Mouse (Mus musculus) hindbrain, embryonic 10.5 days (tissue): ENCODE results near the gene Specc1. TPM values are rescaled to one million over a fixed set of nuclear protein-coding genes. Genes with fewer than 3 reads are reported as not detected.

Experiments
- DNase-seq: peaks from one replicate; pipeline ENCODE4 v3.0.0-alpha.2; 2017; ENCODE audit warnings: low spot score
- H3K27ac ChIP-seq: fragments of 300-500 bp; sonication (generic); 2 replicates; pipeline ENCODE4 v1.5.1; 2016; ENCODE audit warnings: mild to moderate bottlenecking, moderate library complexity
- H3K27me3 ChIP-seq: fragments of 300-500 bp; sonication (generic); 2 replicates; pipeline ENCODE4 v1.6.1; 2016; ENCODE audit warnings: mild to moderate bottlenecking; ENCODE audit not compliant: poor library complexity, insufficient read depth, severe bottlenecking
- H3K36me3 ChIP-seq: fragments of 300-500 bp; sonication (generic); 2 replicates; pipeline ENCODE4 v1.6.1; 2016; ENCODE audit warnings: mild to moderate bottlenecking, moderate library complexity
- H3K4me1 ChIP-seq: fragments of 300-500 bp; sonication (generic); replicated peaks from 2 replicates; pipeline ENCODE4 v1.6.1; 2016; ENCODE audit warnings: mild to moderate bottlenecking
- H3K4me3 ChIP-seq: fragments of 300-500 bp; sonication (generic); 2 replicates; pipeline ENCODE4 v1.5.1; 2016; ENCODE audit warnings: mild to moderate bottlenecking, moderate library complexity
- H3K9me3 ChIP-seq: fragments of 300-500 bp; sonication (generic); 2 replicates; pipeline ENCODE4 v1.6.1; 2016; ENCODE audit warnings: mild to moderate bottlenecking, moderate library complexity
- WGBS: fragments of 180-500 bp; shearing (Covaris S2); methylation state at CpG from one replicate; pipeline ENCODE4 v1.1.7; 2016; 5-methylcytosine and 5-hydroxymethylcytosine counted together
- polyA plus RNA-seq: library from polyadenylated mRNA; unstranded; fragments of >200 nt; fragmentation: Nextera tagmentation; extraction: Ambion mirVana; gene quantifications from 2 replicates; pipeline ENCODE4 v1.2.1, GENCODE M21; 2016

Gene Specc1
- polyA plus RNA-seq, 1 experiment from 2014 or later: 14.5 TPM

DNA sequence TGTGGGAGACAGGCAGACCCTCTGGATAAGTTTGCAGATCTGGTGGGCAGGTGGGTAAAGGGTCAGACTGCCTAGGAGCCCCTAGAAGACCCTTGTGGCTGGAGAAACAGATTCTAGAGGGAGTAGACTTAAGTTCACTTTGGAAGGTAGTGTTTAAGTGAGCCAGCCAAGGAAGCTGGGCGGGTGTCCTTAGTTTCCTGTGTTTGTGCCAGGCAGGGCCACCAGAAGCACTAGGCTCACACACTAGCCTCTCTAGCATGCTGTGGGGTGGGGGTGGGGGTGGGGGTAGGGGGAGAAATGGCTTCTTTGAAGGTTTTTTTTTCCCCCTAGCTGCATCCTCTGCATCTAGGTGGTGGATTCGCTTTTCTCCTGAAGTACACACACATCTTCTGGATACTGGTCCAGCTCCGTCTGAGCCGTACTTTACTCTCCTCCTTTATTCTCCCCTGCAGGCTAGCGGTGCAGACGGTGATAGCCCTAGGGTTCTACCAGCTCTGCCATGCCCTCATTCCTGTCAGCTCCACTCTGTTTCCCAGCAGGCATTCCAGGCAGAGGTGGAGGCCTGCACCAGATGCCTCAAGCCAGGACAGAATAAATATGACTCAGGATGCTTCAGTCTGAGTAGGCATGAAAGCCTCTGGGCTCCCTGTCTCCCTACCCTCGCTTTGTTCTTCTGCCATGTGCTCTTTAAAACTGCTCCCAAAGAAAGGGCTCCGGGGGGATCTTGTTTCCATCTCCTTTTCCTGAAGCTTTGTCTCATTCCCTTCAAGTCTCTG, 66.3 kb downstream of the Specc1 start:
- Histone ChIP-seq H3K36me3 (no peaks in the 10 kb centered on the region), H3K4me3 (no peak overlapping the region), H3K27me3 (no peaks in the 10 kb centered on the region), H3K4me1 (peaks cover 16% of the 10 kb centered on the region), H3K27ac (peak overlapping the region; percentile 59), H3K9me3 (no peaks in the 10 kb centered on the region)
- no peak for DNase-seq
- WGBS: 80% methylated on average over 8 of the region's 8 CpGs

DNA sequence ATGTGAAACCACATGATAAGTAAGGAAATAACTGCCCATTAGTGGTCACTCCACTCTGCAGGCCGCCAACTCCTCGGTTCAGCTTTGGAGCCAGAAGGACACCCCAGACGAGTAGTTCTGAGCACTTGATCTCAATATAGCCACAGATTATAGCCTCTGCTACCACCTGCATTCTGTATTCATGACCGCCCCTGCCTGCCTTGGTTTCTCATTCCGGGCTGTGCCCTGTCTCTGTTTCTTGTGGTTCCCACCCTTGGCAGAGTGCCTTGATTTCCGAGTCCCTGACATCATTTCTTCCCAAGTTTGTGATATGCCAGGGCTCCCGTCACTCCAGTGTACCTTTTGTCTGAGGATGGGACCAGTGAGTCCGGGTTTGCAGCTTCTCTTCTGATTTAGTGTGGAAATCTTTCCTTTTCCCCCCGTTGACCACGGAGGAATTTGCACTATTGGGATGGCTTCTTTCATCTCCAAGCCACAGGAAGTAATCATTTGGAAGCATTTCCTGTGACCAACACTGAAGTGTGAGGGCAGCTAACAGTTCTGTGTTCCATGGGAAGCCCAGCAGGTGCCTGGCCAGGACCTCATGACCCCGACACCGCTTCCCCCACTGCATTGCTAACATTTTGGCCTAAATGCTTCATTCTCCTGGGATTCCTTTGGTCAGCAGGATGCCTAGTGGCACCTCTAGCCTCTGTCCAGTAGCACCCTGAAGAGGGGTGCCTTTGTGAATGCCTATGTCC, 67.1 kb downstream of the Specc1 start:
- H3K27ac ChIP-seq: peak overlapping the region; percentile 59; the same call in 1 of the 2 replicates
- no peaks in the 10 kb centered on the region for H3K36me3 ChIP-seq
- DNase-seq: no peak
- no peaks in the 10 kb centered on the region for H3K27me3 ChIP-seq
- H3K4me1 ChIP-seq: peaks cover 16% of the 10 kb centered on the region
- WGBS: 85% methylated on average over 12 of the region's 12 CpGs
- H3K9me3 ChIP-seq: no peaks in the 10 kb centered on the region
- no peak overlapping the region for H3K4me3 ChIP-seq

DNA sequence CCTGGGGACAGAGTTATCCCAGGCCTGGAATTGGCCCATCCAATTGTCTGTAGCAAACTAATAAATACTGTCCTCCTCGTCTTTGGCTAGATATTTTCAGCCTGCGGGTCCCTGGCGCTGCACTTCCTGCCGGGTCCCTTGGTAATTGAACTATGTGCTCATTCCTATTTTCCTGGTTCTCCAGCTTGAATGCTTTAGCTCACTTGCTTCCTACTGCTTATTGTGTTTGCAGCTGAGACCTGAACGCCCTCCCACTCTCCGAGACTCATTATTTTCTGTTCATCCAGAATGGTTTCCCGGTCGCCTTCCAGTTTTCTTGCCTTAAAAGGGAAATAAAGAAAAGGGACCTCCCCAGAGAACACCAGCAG, 67.7 kb downstream of the Specc1 start:
- WGBS: 48% methylated on average over 8 of the region's 8 CpGs
- DNase-seq: no peak

DNA sequence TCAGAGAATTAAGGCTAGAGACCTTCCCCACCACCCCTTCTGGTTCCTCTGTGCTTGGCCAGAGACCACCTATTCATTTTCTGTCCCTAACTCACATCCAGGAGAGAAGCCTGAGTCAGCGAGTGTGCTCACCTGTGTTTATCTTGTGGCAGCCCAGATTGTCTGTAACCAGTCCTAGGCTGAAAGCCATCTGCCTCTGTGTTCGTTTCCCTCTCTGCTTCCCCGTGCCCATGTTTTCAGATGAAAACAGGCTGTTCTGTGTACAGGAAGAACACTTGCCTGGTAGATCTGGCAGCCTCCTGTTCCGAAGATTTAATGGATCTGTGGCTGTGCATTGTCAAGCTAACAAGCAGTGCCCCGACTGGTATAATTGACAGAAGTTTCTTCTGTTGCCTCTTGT, 68.4 kb downstream of the Specc1 start:
- Histone ChIP-seq H3K27me3 (no peaks in the 10 kb centered on the region), H3K4me1 (peaks cover 24% of the 10 kb centered on the region), H3K4me3 (no peak overlapping the region), H3K27ac (no peak overlapping the region), H3K9me3 (no peaks in the 10 kb centered on the region), H3K36me3 (no peaks in the 10 kb centered on the region)
- 76% methylated on average over 5 of the region's 5 CpGs for WGBS
- no peak for DNase-seq

More for the DNA sequence above, 67.7 kb downstream of the Specc1 start:
- Histone ChIP-seq H3K36me3 (no peaks in the 10 kb centered on the region), H3K27ac (0 out of 2 replicates have a peak overlapping the region, but pooled peaks have one; percentile 6), H3K9me3 (no peaks in the 10 kb centered on the region), H3K4me1 (peaks cover 17% of the 10 kb centered on the region), H3K4me3 (no peak overlapping the region), H3K27me3 (no peaks in the 10 kb centered on the region)

DNA sequence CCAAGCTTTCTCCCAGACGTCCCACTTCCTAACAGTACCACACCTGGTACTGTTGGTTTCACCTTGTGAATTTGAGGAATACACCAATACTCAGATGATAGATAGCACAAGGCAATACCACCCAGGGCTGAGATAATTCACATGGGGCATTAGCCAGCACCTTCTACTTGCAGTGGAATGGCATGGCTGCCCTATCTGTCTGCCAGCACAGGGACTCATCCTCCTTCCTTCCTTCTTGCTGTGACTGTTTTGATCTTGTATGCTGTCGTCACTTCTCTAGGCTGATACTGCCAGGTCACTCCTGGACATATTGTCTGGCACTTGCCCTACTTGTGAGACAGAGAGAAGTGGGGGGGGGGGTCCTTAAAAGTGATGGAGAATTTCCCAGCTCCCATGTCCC, 69.2 kb downstream of the Specc1 start:
- H3K9me3 ChIP-seq: no peaks in the 10 kb centered on the region
- WGBS: 90% methylated on average over 2 of the region's 2 CpGs
- DNase-seq: no peak
- no peaks in the 10 kb centered on the region for H3K27me3 ChIP-seq
- H3K4me1 ChIP-seq: peaks cover 33% of the 10 kb centered on the region
- no peak overlapping the region for H3K4me3 ChIP-seq
- no peak overlapping the region for H3K27ac ChIP-seq
- no peaks in the 10 kb centered on the region for H3K36me3 ChIP-seq

DNA sequence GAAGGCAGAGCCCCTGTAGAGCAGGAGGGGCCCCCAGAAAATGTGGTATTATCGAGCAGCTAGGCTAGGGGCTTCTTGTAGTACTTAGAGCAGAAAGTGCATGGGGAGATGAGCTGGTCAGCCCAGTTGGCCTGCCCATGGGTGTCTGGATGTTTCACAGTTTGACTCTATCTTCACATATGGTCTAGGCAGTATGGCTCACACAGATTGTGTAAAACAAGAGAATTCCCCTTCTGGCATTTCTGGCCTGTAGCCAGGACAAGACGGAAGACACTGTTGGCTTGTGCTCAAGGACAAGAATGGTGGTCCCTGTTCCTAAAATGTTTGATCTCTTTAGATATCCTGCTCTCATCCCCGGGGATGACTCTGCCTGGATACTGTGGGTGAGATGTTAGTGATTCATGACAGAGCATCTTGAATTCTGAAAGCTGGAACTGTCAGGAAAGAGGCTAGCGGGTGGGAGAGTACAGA, 69.8 kb downstream of the Specc1 start:
- WGBS: 90% methylated on average over 4 of the region's 4 CpGs
- H3K4me3 ChIP-seq: no peak overlapping the region
- no peaks in the 10 kb centered on the region for H3K36me3 ChIP-seq
- H3K4me1 ChIP-seq: peaks cover 34% of the 10 kb centered on the region
- H3K27ac ChIP-seq: no peak overlapping the region
- no peak for DNase-seq
- no peaks in the 10 kb centered on the region for H3K9me3 ChIP-seq
- no peaks in the 10 kb centered on the region for H3K27me3 ChIP-seq

DNA sequence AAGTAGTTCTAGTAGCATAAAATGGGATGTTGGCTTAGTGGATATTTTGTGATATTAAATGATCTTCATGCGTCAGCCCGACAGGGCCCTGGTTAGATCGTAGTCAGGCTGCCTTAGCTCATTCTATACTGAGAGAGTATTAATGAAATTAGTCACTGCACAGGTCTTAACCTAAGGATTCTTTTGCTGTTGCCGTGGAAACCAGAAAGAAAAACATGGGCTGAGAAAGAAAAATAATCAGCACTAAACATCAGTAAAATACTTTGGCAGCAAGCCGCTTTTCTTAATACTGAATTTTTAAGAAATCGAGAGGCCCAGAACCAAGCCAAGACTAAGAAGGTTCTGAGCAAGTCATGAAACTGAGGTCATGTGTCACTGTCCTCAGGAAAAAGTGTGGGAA, 70.7 kb downstream of the Specc1 start:
- H3K4me1 ChIP-seq: peaks cover 34% of the 10 kb centered on the region
- H3K4me3 ChIP-seq: no peak overlapping the region
- no peaks in the 10 kb centered on the region for H3K27me3 ChIP-seq
- H3K27ac ChIP-seq: no peak overlapping the region
- no peaks in the 10 kb centered on the region for H3K36me3 ChIP-seq
- WGBS: 83% methylated on average over 6 of the region's 6 CpGs
- H3K9me3 ChIP-seq: no peaks in the 10 kb centered on the region
- no peak for DNase-seq

DNA sequence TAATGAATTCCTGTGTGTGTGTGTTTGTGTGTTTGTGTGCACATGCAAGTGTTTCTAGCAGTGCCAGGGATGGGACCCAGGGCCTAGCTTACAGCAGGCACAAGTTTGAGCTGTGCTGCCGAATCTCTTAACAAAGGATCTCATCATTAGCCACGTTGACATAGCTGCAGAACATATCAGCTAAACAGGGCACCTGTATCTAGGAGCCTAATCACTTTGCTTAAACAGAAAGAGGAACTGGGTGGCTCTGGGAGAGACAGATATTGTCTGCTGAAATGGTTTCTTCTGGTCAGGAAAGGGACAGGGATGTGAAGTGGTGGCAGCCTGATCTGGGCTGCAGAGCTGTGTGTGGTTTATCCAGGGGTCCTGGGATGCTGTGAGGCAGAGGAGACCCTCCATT, 71.1 kb downstream of the Specc1 start:
- no peak overlapping the region for H3K4me3 ChIP-seq
- no peak for DNase-seq
- no peaks in the 10 kb centered on the region for H3K27me3 ChIP-seq
- H3K36me3 ChIP-seq: no peaks in the 10 kb centered on the region
- WGBS: 86% methylated on average over 2 of the region's 2 CpGs
- H3K9me3 ChIP-seq: no peaks in the 10 kb centered on the region
- no peak overlapping the region for H3K27ac ChIP-seq
- peaks cover 34% of the 10 kb centered on the region for H3K4me1 ChIP-seq

DNA sequence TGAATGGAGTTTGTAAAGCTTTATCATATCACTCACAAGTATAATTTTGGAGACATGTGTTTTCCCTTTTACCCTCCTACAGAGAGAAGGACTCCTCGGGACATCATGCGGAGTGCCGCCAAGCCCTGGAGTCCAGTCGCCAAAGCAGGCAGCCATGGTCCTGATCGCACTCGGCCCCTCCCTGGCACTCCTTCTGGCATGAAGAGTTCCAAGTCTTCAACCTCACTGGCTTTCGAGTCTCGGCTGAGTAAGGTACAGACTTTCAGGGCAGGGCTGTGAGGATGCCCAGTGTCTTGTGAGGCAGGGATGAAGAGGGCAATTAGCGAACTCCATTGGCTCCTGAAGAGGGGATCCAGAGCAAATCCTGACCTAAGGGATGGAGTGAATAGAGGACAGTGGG, 72.6 kb downstream of the Specc1 start:
- no peaks in the 10 kb centered on the region for H3K9me3 ChIP-seq
- H3K36me3 ChIP-seq: no peaks in the 10 kb centered on the region
- no peak for DNase-seq
- no peak overlapping the region for H3K27ac ChIP-seq
- 89% methylated on average over 9 of the region's 9 CpGs for WGBS
- no peaks in the 10 kb centered on the region for H3K27me3 ChIP-seq
- no peak overlapping the region for H3K4me3 ChIP-seq
- peaks cover 22% of the 10 kb centered on the region for H3K4me1 ChIP-seq

DNA sequence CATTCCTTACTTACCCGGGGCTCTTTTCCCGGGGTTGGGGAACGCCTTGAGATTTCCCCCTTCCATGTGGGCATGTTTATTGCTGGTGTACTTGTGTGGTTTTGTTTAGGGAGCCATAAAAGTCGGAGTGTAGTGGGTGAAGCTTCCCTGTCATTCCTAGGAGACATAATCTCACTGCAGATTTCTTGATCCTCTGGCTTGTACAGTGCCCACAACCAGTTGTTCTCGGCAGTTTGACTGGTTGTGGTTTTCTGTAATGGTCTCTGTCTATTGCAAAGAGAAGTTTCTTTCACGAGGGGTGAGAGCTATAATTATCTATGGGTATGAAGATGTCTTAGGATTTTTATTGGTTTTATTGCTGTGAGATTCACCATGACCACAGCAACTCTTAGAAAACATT, 78.0 kb downstream of the Specc1 start:
- H3K4me3 ChIP-seq: no peak overlapping the region
- no peaks in the 10 kb centered on the region for H3K9me3 ChIP-seq
- WGBS: 81% methylated on average over 6 of the region's 6 CpGs

DNA sequence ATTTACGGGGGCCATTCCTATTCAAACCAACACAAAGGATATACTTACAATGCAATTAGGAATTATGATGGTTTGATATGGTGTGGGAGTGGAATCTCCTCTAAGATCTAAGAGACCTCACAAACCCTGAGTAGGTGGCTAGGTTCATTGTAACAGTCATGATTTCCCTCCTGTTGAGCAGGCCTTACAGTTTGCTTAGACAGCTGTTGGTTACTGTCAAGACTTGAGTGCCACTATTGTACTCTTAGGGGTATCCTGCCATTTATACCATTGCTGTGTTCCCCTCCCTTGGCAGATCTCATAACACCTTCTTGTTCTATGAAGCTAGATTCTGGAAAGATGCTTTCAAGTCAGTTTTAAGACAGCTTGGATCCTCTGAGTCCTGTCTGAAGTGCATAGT, 78.7 kb downstream of the Specc1 start:
- Histone ChIP-seq H3K4me3 (no peak overlapping the region), H3K27ac (no peak overlapping the region), H3K27me3 (no peaks in the 10 kb centered on the region), H3K36me3 (no peaks in the 10 kb centered on the region), H3K9me3 (no peaks in the 10 kb centered on the region), H3K4me1 (peaks cover 7% of the 10 kb centered on the region)
- DNase-seq: no peak
- 96% methylated on average over 1 of the region's 1 CpGs for WGBS

More for the DNA sequence above, 78.0 kb downstream of the Specc1 start:
- no peak for DNase-seq
- Histone ChIP-seq H3K36me3 (no peaks in the 10 kb centered on the region), H3K27me3 (no peaks in the 10 kb centered on the region), H3K27ac (no peak overlapping the region), H3K4me1 (peaks cover 14% of the 10 kb centered on the region)

DNA sequence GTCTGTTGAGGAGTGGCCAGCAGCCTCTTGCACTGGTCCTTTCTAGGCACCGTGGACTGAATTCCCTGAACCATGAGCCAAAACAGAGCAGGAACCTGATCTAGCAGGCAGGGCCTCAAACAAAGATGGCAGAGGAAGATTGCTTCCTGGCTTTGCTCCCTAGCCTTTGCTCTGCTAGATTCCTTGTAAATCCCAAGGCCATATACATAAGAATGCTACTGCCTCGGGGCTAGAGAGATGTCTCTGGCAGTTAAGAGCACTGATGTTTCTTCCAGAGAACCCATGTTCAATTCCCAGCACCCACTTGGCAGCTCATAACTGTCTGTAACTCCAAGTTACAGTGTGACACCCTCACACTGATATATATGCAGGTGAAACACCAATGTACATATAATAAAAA, 83.6 kb downstream of the Specc1 start:
- 75% methylated on average over 2 of the region's 2 CpGs for WGBS
- Histone ChIP-seq H3K27me3 (no peaks in the 10 kb centered on the region), H3K27ac (no peak overlapping the region), H3K4me3 (no peak overlapping the region), H3K36me3 (no peaks in the 10 kb centered on the region), H3K4me1 (no peaks in the 10 kb centered on the region), H3K9me3 (no peaks in the 10 kb centered on the region)
- DNase-seq: no peak

DNA sequence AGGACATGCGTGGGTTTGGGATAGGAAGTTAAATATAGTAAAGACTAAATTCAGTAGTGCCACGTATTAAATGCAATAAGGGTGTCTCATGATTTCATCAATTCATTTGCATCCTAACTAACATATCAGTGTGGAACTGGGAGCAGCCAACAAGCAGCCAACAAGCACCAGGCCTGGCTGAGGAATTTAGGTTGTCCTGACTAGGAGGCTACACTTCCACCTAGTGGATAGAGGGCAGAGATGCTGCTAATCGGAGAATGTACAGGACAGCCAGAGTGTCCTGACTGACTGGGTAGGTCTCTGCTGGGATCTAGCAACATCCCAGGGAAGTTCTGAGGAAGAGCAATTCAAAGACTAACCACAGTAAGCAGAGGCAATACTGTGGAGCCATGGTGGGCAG, 88.1 kb downstream of the Specc1 start:
- Histone ChIP-seq H3K4me3 (no peak overlapping the region), H3K36me3 (no peaks in the 10 kb centered on the region)

More for the DNA sequence above, 88.1 kb downstream of the Specc1 start:
- no peaks in the 10 kb centered on the region for H3K4me1 ChIP-seq
- 0 out of 2 replicates have a peak, but pooled peaks cover 6% of the 10 kb centered on the region for H3K27me3 ChIP-seq
- no peaks in the 10 kb centered on the region for H3K9me3 ChIP-seq
- DNase-seq: peak; percentile 15
- 46% methylated on average over 3 of the region's 3 CpGs for WGBS
- H3K27ac ChIP-seq: no peak overlapping the region
